Mouse (Mus musculus): ENCODE measurements around the gene Fndc8.

Fndc8 gene

DNA sequence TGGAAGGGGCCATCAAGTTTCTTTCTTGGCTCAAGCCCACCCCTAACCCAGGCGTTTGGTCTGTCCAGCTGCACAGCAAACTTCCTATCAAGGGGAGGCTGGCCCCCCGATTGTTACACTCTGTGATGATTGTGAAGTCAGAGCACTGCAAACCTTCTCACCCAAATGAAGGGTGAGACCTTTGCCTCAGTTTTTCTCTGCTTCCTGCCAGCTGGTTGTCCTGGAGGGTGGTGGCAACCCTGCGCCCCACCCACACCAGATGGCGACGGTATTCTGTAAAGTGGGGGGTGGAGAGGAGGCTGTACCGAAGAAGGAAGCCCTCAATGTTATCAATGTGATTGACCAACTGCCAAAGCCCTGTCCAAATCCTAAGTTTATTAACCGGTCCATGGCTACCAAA is at the start of gene Fndc8:
Gene Fndc8 (plus strand): TSS at position 189 of the 400 bp plus-strand sequence.
- no peak for DNase-seq (ENCODE audit: low spot score)

DNA sequence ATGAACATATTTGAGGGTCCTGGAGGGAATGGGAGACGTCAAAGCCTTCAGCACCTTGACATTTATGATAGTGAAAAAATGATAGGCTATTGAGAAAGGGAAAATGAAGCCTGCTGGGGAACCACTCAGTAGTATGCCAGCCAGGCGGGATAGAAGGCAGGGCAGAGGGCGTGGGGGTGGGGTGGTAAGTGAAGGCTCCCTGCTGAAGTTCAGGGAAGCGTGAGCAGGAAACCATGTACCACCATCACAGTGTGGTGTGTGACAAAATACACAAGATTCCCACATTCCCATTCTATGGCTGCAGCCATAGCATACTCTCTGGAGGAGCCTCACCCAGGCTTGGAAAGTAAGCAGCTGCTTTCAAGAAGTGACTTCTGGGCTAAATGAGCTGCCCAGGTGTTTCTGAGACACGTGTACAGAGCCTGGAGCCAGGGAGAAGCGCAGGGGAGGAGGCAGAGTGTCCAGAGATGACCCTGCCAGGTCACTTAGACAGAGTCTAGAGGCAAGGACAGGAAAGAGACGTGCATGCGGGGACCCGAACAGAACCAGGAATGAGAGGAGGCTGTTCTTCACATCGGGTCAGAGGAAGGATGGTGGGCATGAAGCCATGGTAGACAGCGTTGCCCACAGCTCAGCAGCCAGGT is 47.0 kb upstream of the Fndc8 start:
- DNase-seq (ENCODE audit: low spot score) = no peak

- peak; percentile 59 for DNase-seq (ENCODE audit: low spot score)
These were observed 46.4 kb upstream of the Fndc8 start for GRCm38 (mm10) chr11:82845415-82846078.

DNA sequence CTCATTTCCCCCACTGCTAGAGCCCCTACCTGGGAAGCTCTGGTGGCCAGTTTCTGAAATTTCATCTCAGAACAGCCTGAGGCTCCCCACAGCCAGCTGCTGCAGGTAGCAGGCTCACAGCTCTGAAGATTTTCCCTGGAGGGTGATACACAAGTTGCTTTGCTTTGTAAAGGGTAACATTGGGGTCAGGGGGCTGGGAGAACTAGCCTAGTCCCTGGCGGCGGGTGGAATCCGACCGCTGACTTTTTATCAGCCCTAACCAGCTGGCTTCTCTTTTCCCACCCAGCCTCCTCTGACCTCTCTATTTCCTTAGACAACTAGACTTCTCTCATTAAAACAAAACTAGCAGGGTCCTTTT is 45.9 kb upstream of the Fndc8 start:
- no peak for DNase-seq (ENCODE audit: low spot score)

DNA sequence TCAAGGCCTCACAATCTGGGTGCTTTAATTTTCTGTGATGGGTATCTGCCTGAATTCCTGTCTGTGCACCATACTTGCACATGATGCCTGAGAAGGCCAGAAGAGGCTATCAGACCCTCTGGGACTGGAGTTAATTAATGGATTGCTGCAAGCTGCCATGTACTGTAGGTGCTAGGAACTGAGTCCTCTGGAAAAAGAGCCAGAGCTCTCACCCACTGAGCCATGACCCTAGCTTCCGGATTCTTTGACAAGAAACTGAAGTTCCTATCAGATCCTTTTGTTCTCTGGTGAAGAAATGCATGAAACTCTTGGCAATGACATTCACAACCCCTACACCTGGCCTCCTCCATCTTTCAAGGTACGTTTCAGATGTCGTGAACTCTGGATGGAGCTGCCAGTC is 45.0 kb upstream of the Fndc8 start:
- DNase-seq (ENCODE audit: low spot score) = no peak

GRCm38 (mm10) chr11:82847571-82848000 is 44.3 kb upstream of the Fndc8 start:
- DNase-seq (ENCODE audit: low spot score) = no peak

DNA sequence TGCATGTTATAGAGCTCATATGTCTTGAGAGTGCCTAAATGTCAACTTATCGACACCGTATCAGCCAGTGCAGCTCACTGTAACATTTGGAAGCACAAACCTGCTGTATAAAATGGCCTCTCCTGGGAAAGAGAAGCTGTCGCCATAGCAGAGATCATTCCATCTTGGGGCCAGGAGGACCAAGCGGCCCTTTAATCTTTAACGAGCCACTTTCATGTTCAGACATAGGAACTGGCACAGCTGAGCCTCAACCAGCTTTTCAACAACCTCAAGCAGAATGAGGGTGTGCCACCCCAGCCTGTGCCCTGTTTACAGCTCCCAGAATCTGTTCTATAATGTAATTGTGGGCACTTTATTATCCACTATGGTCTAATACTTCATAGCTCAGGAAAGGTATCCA is 41.7 kb upstream of the Fndc8 start:
- DNase-seq (ENCODE audit: low spot score) = no peak

DNA sequence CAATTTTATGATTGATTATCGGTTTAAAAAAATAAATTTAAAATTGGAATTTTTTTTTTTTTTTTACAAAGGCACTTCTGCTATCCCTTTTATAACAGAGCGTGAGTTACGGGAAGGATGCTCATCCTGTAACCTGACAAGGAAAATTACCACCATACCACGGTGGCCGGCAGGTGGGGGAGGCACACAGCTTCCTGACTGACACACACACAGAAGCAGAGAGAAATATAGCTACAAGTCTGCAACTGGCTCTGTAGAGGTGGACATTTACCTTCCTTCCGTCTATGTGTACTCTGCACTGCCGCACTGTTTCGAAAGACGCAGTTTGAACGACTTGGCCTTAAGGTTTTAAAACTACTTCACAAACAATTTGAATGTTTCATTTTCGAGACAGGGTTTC is 39.8 kb upstream of the Fndc8 start:
- no peak for DNase-seq (ENCODE audit: low spot score)

DNA sequence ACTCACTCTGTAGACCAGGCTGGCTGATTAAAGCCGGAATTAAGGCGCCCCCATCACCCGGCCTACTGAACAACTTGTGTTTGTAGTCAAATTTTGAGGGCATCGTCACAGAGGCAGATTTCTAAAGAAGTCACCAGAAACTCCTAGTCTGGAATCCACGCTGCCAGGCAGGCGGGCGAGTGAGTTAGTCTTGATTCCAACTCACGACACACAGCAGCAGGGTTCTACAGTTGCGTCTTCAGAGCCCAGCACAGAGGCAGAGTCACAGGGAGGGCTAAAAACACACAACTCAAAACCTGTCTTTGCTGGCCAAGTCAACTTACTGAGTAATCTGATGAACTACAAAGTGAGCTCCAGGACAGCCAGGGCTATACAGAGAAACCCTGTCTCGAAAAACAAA is 39.4 kb upstream of the Fndc8 start:
- DNase-seq (ENCODE audit: low spot score) = no peak

GRCm38 (mm10) chr11:82852958-82853357 is 39.0 kb upstream of the Fndc8 start:
- DNase-seq (ENCODE audit: low spot score) = no peak

- no peak for DNase-seq (ENCODE audit: low spot score)
These were observed 37.8 kb upstream of the Fndc8 start for GRCm38 (mm10) chr11:82854111-82854510.

DNA sequence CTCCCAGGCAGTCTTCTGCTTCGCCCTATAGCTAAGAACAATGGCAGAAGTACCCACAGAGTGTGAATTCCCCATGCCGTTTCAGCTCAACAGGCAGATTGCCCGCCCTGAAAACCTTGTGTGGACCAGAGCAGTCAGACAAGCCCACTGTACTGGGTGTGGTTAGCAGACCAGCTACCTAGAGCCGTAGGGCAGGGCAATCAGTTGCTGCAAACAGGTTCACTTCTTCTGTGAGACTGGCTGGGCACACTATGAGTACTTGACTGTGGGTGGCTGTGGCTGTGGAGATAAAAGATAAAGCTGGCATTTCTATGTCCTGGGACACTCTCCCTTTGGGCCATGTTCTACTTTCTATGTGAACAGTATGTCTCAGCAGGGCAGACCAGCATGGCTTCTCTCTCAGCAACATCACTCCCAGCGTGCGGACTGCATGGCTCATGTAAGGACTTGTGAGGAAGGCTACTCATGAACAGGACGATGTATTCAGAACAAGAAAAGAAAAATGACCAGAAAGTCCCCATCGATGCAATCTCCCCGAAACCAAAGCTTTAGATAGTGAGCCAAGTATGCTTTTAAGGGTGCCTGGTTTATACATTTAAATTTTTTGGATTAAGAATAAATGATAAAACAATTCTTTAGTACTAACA is 36.5 kb upstream of the Fndc8 start:
- DNase-seq (ENCODE audit: low spot score) = no peak

DNA sequence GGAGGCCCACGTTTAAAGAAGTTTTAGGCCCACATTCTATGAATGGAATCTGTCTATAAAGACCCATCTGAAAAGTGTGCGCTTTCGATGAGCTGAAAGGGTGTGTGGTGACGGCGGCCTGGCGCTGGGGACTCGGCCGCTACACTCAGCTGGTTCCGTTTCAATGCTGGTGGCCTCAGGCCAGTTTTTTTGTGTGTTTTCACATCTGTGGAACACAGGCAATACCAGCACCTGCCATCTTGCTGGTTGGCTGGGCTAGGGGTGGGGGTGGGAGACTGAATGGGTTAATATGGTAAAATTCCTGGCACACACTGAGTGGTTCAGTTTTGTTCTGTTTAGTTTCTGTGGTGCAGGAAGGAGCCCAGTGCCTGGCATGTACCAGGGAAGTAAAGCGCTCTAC is 35.9 kb upstream of the Fndc8 start:
- no peak for DNase-seq (ENCODE audit: low spot score)

DNA sequence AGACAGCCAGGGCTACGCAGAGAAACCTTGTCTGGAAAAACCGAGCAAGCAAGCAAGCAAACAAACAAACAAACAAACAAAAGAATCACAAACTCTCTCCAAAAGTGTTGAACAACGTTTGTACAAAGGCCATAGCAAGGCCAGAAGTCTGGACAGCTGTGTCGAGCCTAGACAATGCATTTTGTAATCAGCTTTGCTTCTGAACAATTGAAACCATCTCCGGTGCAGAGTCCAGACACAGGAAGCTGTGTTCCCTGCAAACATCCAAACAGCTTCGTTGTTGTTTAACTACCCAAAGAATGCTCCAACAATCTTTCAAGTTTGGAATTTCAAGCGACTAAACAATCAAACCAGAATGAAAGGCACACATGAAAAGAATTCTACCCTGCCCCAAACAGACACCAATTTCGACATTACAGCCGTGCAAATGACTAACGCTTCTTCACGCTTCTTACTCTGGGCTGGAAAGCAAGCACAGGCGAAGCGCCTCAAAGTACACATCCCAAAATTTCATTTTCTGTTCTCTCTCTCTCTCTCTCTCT is 34.5 kb upstream of the Fndc8 start:
- DNase-seq (ENCODE audit: low spot score) = no peak

- no peak for DNase-seq (ENCODE audit: low spot score)
These were observed 31.2 kb upstream of the Fndc8 start for GRCm38 (mm10) chr11:82860759-82861158.

DNA sequence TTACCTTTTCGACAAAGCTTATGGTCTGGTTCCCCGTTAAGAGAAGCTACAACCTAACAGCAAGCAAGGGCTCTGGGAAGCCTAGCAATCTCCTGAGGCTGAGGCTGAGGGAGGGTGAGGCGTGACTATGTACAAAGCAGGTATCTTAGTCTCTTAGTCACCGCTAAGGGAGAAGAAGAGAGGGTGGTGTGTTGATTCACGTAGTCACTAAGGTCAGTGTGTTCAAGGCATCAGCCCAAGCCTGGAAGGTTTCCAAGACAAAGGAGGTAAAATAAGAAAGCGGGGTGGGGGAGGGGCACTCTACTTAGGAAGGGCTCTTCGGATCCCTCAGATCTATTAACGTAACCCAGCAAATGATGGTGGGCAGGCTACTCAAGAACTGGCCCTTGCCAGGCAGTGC is 30.4 kb upstream of the Fndc8 start:
- no peak for DNase-seq (ENCODE audit: low spot score)

- no peak for DNase-seq (ENCODE audit: low spot score)
These were observed 29.3 kb upstream of the Fndc8 start for GRCm38 (mm10) chr11:82862638-82863037.

- no peak for DNase-seq (ENCODE audit: low spot score)
These were observed 28.9 kb upstream of the Fndc8 start for GRCm38 (mm10) chr11:82863059-82863458.

DNA sequence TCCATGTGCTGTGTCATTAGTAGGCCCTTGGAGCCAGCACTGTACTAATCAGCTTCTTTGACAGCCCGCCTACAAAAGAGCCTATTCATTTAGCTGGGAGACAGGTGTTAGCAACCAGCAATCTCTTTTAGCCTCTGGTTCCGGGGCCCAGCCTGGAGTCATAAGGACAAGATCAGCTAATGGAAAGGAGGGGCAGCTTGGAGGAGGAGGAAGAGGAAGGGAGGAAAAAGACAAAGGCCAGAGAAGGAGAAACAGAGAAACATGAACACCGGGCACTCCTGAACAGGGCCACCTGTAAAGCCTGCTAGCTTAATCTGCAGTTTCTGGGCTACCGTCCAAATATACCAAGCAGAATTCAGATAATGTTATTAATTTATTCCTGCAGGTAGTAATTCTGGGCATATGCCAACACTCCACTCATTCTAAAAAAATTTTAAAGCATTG is 28.4 kb upstream of the Fndc8 start:
- no peak for DNase-seq (ENCODE audit: low spot score)

DNA sequence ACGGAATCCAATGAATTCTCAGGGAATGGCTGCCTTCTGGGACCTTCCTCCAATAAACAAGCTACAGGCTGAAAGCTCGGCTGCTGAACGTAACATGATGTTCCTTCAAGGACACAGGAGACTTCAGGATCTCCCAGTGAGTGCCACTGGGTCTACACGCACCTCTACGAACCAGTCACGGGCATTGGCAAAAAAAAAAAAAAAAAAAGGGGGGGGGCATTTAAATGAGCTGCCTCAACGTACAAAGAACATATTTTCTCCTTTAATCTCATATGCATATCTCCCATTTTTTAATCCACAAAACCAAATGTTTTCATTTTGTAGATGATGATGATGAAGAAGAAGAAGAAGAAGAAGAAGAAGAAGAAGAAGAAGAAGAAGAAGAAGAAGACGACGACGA is 26.0 kb upstream of the Fndc8 start:
- no peak for DNase-seq (ENCODE audit: low spot score)

GRCm38 (mm10) chr11:82866850-82867564 is 24.9 kb upstream of the Fndc8 start:
- DNase-seq (ENCODE audit: low spot score) = no peak

DNA sequence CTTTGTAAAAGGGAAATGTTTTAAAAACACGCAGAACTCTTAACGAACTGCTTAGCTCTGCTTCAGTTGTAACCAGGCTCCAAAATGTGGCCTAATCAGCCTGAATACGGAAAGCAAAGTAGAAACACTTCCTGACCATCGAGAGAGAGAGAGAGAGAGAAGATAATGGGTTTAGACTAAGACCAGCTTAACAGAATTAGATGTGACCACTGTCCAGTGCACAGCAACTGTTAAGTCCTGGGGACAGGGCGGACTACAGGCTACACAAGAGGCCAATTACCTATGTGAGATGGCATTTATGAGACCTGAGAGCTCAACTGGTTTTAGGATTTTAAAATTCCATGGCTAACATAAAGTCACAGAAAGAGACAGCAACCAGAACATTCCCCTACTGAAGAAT is 24.0 kb upstream of the Fndc8 start:
- no peak for DNase-seq (ENCODE audit: low spot score)

Data from testis, postnatal 10 days (tissue).